Mouse (Mus musculus): ENCODE data around the gene Stmn1. TPM values are rescaled to one million over a fixed set of nuclear protein-coding genes. Genes with fewer than 3 reads are reported as not detected.

Gene Stmn1
- polyA plus RNA-seq, 1 experiment from 2014 or later = 1,246 TPM

Small RNA genes lying within 50 kb of the gene (microRNA-seq; reads per million reads assigned to microRNA genes)
- gene Gm23634 = 1.2 reads per million

Other genes with a start within 250 kb of the Stmn1 start
- 0.29 TPM in 1 of 2 replicates, not detected in the other for gene Catsper4, start 240.9 kb upstream of the Stmn1 start, polyA plus RNA-seq (2015; fragmentation: Nextera tagmentation; extraction: Ambion mirVana)
- 3.6 and 3.9 TPM in 2 replicates for gene Cnksr1, start 229.9 kb upstream of the Stmn1 start, polyA plus RNA-seq (2015; fragmentation: Nextera tagmentation; extraction: Ambion mirVana)
- 0.22 TPM in 1 of 2 replicates, not detected in the other for gene E130218I03Rik, start 224.7 kb upstream of the Stmn1 start, polyA plus RNA-seq (2015; fragmentation: Nextera tagmentation; extraction: Ambion mirVana)
- 14.3 and 15.8 TPM in 2 replicates for gene Zfp593, start 222.7 kb upstream of the Stmn1 start, polyA plus RNA-seq (2015; fragmentation: Nextera tagmentation; extraction: Ambion mirVana)
- not detected in 2 replicates for gene Gm30191, start 221.4 kb upstream of the Stmn1 start, polyA plus RNA-seq (2015; fragmentation: Nextera tagmentation; extraction: Ambion mirVana)
- gene Grrp1, start 214.2 kb upstream of the Stmn1 start, polyA plus RNA-seq (2015; fragmentation: Nextera tagmentation; extraction: Ambion mirVana) = 5.8 and 7.8 TPM in 2 replicates
- 19.7 and 20.2 TPM in 2 replicates for gene Pdik1l, start 180.4 kb upstream of the Stmn1 start, polyA plus RNA-seq (2015; fragmentation: Nextera tagmentation; extraction: Ambion mirVana)
- gene Trim63, start 153.2 kb upstream of the Stmn1 start, polyA plus RNA-seq (2015; fragmentation: Nextera tagmentation; extraction: Ambion mirVana) = 3.2 and 8.0 TPM in 2 replicates
- gene Slc30a2, start 125.1 kb upstream of the Stmn1 start, polyA plus RNA-seq (2015; fragmentation: Nextera tagmentation; extraction: Ambion mirVana) = 1.3 and 2.6 TPM in 2 replicates
- 6.4 and 7.8 TPM in 2 replicates for gene Extl1, start 84.5 kb upstream of the Stmn1 start, polyA plus RNA-seq (2015; fragmentation: Nextera tagmentation; extraction: Ambion mirVana)
- 20.7 and 20.8 TPM in 2 replicates for gene Pafah2, start 72.0 kb upstream of the Stmn1 start, polyA plus RNA-seq (2015; fragmentation: Nextera tagmentation; extraction: Ambion mirVana)
- 6.1 and 6.3 TPM in 2 replicates for gene Paqr7, start 28.4 kb downstream of the Stmn1 start, polyA plus RNA-seq (2015; fragmentation: Nextera tagmentation; extraction: Ambion mirVana)
- 8.9 and 12.1 TPM in 2 replicates for gene Aunip, start 42.7 kb downstream of the Stmn1 start, polyA plus RNA-seq (2015; fragmentation: Nextera tagmentation; extraction: Ambion mirVana)
- gene Mtfr1l, start 67.1 kb downstream of the Stmn1 start, polyA plus RNA-seq (2015; fragmentation: Nextera tagmentation; extraction: Ambion mirVana) = 105 and 114 TPM in 2 replicates
- 17.2 and 21.9 TPM in 2 replicates for gene Selenon, start 83.8 kb downstream of the Stmn1 start, polyA plus RNA-seq (2015; fragmentation: Nextera tagmentation; extraction: Ambion mirVana)
- gene Man1c1, start 236.0 kb downstream of the Stmn1 start, polyA plus RNA-seq (2015; fragmentation: Nextera tagmentation; extraction: Ambion mirVana) = 4.7 and 5.6 TPM in 2 replicates